Mouse (Mus musculus) limb, embryonic 15.5 days (tissue): ENCODE results near the gene Col6a4. TPM values are rescaled to one million over a fixed set of nuclear protein-coding genes. Genes with fewer than 3 reads are reported as not detected.

Experiments used
- ATAC-seq: fragments of 200-750 bp; cut with Nextera tagmentation; 2 replicates; pipeline ENCODE4 v1.8.0; 2017; ENCODE audit warnings: low read depth, moderate TSS enrichment; ENCODE audit not compliant: insufficient number of reproducible peaks, low FRiP score, low TSS enrichment
- H3K27ac ChIP-seq: fragments of 300-500 bp; sonication (generic); 2 replicates; pipeline ENCODE4 v1.5.1; 2015; ENCODE audit warnings: moderate library complexity, mild to moderate bottlenecking, inconsistent platforms
- H3K27me3 ChIP-seq: fragments of 300-500 bp; sonication (generic); 2 replicates; pipeline ENCODE4 v1.6.1; 2015; ENCODE audit warnings: inconsistent platforms
- H3K36me3 ChIP-seq: fragments of 300-500 bp; sonication (generic); 2 replicates; pipeline ENCODE4 v1.6.1; 2015; ENCODE audit warnings: inconsistent platforms
- H3K4me1 ChIP-seq: fragments of 300-500 bp; sonication (generic); 2 replicates; pipeline ENCODE4 v1.6.1; 2015; ENCODE audit warnings: inconsistent platforms
- H3K4me2 ChIP-seq: fragments of 300-500 bp; sonication (generic); 2 replicates; pipeline ENCODE4 v1.6.1; 2015; ENCODE audit warnings: mild to moderate bottlenecking, inconsistent platforms
- H3K4me3 ChIP-seq: fragments of 300-500 bp; sonication (generic); 2 replicates; pipeline ENCODE4 v1.5.1; 2015; ENCODE audit warnings: mild to moderate bottlenecking, inconsistent platforms
- H3K9ac ChIP-seq: fragments of 300-500 bp; sonication (generic); 2 replicates; pipeline ENCODE4 v1.6.1; 2015; ENCODE audit warnings: inconsistent platforms
- H3K9me3 ChIP-seq: fragments of 300-500 bp; sonication (generic); 2 replicates; pipeline ENCODE4 v1.6.1; 2016; ENCODE audit warnings: inconsistent platforms
- WGBS: fragments of 180-500 bp; shearing (Covaris S2); methylation state at CpG from one replicate; pipeline ENCODE4 v1.1.7; 2015; 5-methylcytosine and 5-hydroxymethylcytosine counted together
- polyA plus RNA-seq: library from polyadenylated mRNA; unstranded; fragments of >200 nt; fragmentation: Nextera tagmentation; extraction: Ambion mirVana; gene quantifications from 2 replicates; pipeline ENCODE4 v1.2.1, GENCODE M21; 2015

Col6a4 gene
- 0.26 and 0.47 TPM in 2 replicates for polyA plus RNA-seq

GRCm38 (mm10) chr9:106096683-106097082 lies at the start of gene Col6a4:
TSS of gene Col6a4 (minus strand) at chr9:106096783.
- no peak within 1 kb of the TSS for H3K27ac ChIP-seq
- H3K4me2 ChIP-seq, result no peak within 1 kb of the TSS
- H3K9me3 ChIP-seq, result no peaks in the 10 kb centered on the region
- H3K4me3 ChIP-seq, result no peak within 1 kb of the TSS
- H3K27me3 ChIP-seq, result no peaks in the 10 kb centered on the region
- H3K4me1 ChIP-seq, result no peaks in the 10 kb centered on the region
- no peak within 1 kb of the TSS for H3K9ac ChIP-seq
- H3K36me3 ChIP-seq, result no peaks in the 10 kb centered on the region
- ATAC-seq, result no peak
- WGBS, result 34% methylated on average over 7 of the region's 7 CpGs

GRCm38 (mm10) chr9:106145582-106145981 lies 49.0 kb upstream of the Col6a4 start:
- Histone ChIP-seq H3K4me2 (no peak overlapping the region), H3K36me3 (no peaks in the 10 kb centered on the region), H3K27ac (no peak overlapping the region), H3K9ac (no peak overlapping the region), H3K27me3 (peaks cover 44% of the 10 kb centered on the region), H3K4me3 (no peak overlapping the region), H3K4me1 (peaks cover 15% of the 10 kb centered on the region), H3K9me3 (no peaks in the 10 kb centered on the region)
- no peak for ATAC-seq
- 76% methylated on average over 2 of the region's 2 CpGs for WGBS

GRCm38 (mm10) chr9:106144176-106144575 lies 47.6 kb upstream of the Col6a4 start:
- H3K27ac ChIP-seq, result no peak overlapping the region
- no peak overlapping the region for H3K4me3 ChIP-seq
- H3K27me3 ChIP-seq, result peaks cover 30% of the 10 kb centered on the region
- H3K36me3 ChIP-seq, result no peaks in the 10 kb centered on the region
- H3K9ac ChIP-seq, result no peak overlapping the region
- peaks cover 20% of the 10 kb centered on the region for H3K4me1 ChIP-seq
- ATAC-seq, result no peak
- no peaks in the 10 kb centered on the region for H3K9me3 ChIP-seq
- H3K4me2 ChIP-seq, result no peak overlapping the region
- WGBS, result 73% methylated on average over 7 of the region's 7 CpGs

- Histone ChIP-seq H3K27me3 (peaks cover 8% of the 10 kb centered on the region), H3K27ac (no peak overlapping the region), H3K9ac (no peak overlapping the region), H3K36me3 (no peaks in the 10 kb centered on the region), H3K9me3 (no peaks in the 10 kb centered on the region), H3K4me3 (no peak overlapping the region), H3K4me1 (peaks cover 5% of the 10 kb centered on the region; the same call in 1 of the 2 replicates), H3K4me2 (no peak overlapping the region)
- ATAC-seq, result no peak
- WGBS, result 68% methylated on average over 12 of the region's 12 CpGs
Measured at GRCm38 (mm10) chr9:106141955-106142354, 45.4 kb upstream of the Col6a4 start.

- WGBS, result 15% methylated on average over 10 of the region's 10 CpGs
- H3K36me3 ChIP-seq, result no peaks in the 10 kb centered on the region
- no peak for ATAC-seq
- no peaks in the 10 kb centered on the region for H3K27me3 ChIP-seq
- H3K4me3 ChIP-seq, result no peak overlapping the region
- no peak overlapping the region for H3K27ac ChIP-seq
- no peak overlapping the region for H3K9ac ChIP-seq
- peaks cover 5% of the 10 kb centered on the region; the same call in 1 of the 2 replicates for H3K4me1 ChIP-seq
- H3K4me2 ChIP-seq, result no peak overlapping the region
- H3K9me3 ChIP-seq, result no peaks in the 10 kb centered on the region
Measured at GRCm38 (mm10) chr9:106139763-106140162, 43.2 kb upstream of the Col6a4 start.

- Histone ChIP-seq H3K9ac (no peak overlapping the region), H3K36me3 (no peaks in the 10 kb centered on the region), H3K4me3 (no peak overlapping the region), H3K27ac (no peak overlapping the region), H3K4me2 (no peak overlapping the region), H3K9me3 (no peaks in the 10 kb centered on the region), H3K27me3 (no peaks in the 10 kb centered on the region), H3K4me1 (peaks cover 5% of the 10 kb centered on the region; the same call in 1 of the 2 replicates)
- ATAC-seq, result no peak
- WGBS, result 48% methylated on average over 10 of the region's 10 CpGs
Measured at GRCm38 (mm10) chr9:106137671-106138216, 41.2 kb upstream of the Col6a4 start.

- no peak overlapping the region for H3K4me2 ChIP-seq
- no peaks in the 10 kb centered on the region for H3K4me1 ChIP-seq
- H3K9ac ChIP-seq, result no peak overlapping the region
- WGBS, result 80% methylated on average over 7 of the region's 7 CpGs
- no peak overlapping the region for H3K27ac ChIP-seq
- no peak for ATAC-seq
- no peaks in the 10 kb centered on the region for H3K27me3 ChIP-seq
- H3K36me3 ChIP-seq, result no peaks in the 10 kb centered on the region
- H3K9me3 ChIP-seq, result no peaks in the 10 kb centered on the region
- no peak overlapping the region for H3K4me3 ChIP-seq
Measured at GRCm38 (mm10) chr9:106130250-106130649, 33.7 kb upstream of the Col6a4 start.

GRCm38 (mm10) chr9:106129072-106129471 lies 32.5 kb upstream of the Col6a4 start:
- Histone ChIP-seq H3K4me1 (no peaks in the 10 kb centered on the region), H3K4me3 (no peak overlapping the region), H3K9ac (no peak overlapping the region), H3K4me2 (no peak overlapping the region), H3K27ac (no peak overlapping the region), H3K36me3 (no peaks in the 10 kb centered on the region), H3K27me3 (no peaks in the 10 kb centered on the region), H3K9me3 (no peaks in the 10 kb centered on the region)
- ATAC-seq, result no peak
- WGBS, result 74% methylated on average over 2 of the region's 2 CpGs

- H3K4me1 ChIP-seq, result no peaks in the 10 kb centered on the region
- H3K27me3 ChIP-seq, result no peaks in the 10 kb centered on the region
- no peak for ATAC-seq
- H3K36me3 ChIP-seq, result no peaks in the 10 kb centered on the region
- 39% methylated on average over 2 of the region's 2 CpGs for WGBS
- no peak overlapping the region for H3K9ac ChIP-seq
- H3K9me3 ChIP-seq, result no peaks in the 10 kb centered on the region
- H3K4me2 ChIP-seq, result no peak overlapping the region
- no peak overlapping the region for H3K4me3 ChIP-seq
- no peak overlapping the region for H3K27ac ChIP-seq
Measured at GRCm38 (mm10) chr9:106126786-106127251, 30.2 kb upstream of the Col6a4 start.

- Histone ChIP-seq H3K4me2 (no peak overlapping the region), H3K9ac (no peak overlapping the region), H3K36me3 (no peaks in the 10 kb centered on the region), H3K4me1 (no peaks in the 10 kb centered on the region), H3K9me3 (no peaks in the 10 kb centered on the region), H3K27ac (no peak overlapping the region), H3K27me3 (no peaks in the 10 kb centered on the region), H3K4me3 (no peak overlapping the region)
- ATAC-seq, result no peak
- WGBS, result 40% methylated on average over 4 of the region's 4 CpGs
Measured at GRCm38 (mm10) chr9:106123599-106123998, 27.0 kb upstream of the Col6a4 start.

GRCm38 (mm10) chr9:106119075-106119474 lies 22.5 kb upstream of the Col6a4 start:
- no peak for ATAC-seq
- Histone ChIP-seq H3K4me3 (no peak overlapping the region), H3K4me1 (no peaks in the 10 kb centered on the region), H3K27ac (no peak overlapping the region), H3K4me2 (no peak overlapping the region), H3K9me3 (no peaks in the 10 kb centered on the region), H3K36me3 (no peaks in the 10 kb centered on the region), H3K9ac (no peak overlapping the region), H3K27me3 (no peaks in the 10 kb centered on the region)
- 77% methylated on average over 9 of the region's 9 CpGs for WGBS

GRCm38 (mm10) chr9:106115801-106116424 lies 19.3 kb upstream of the Col6a4 start:
- Histone ChIP-seq H3K27me3 (no peaks in the 10 kb centered on the region), H3K27ac (no peak overlapping the region), H3K9ac (no peak overlapping the region), H3K4me2 (no peak overlapping the region), H3K9me3 (no peaks in the 10 kb centered on the region), H3K4me1 (no peaks in the 10 kb centered on the region), H3K4me3 (no peak overlapping the region), H3K36me3 (no peaks in the 10 kb centered on the region)
- WGBS, result 27% methylated on average over 13 of the region's 13 CpGs
- ATAC-seq, result no peak
